Mouse (Mus musculus): Measurements from ENCODE around the gene Fam189a1. TPM values are rescaled to one million over a fixed set of nuclear protein-coding genes. Genes with fewer than 3 reads are reported as not detected.

Fam189a1 gene
- total and polyA plus RNA-seq, 3 experiments, result 0.10 TPM; not detected in 2

- TF ChIP-seq NELFE (IDR thresholded peaks at IDR 0.05; ENCODE audit: low read depth, low read length) (no peak), ETS1 (conservative IDR thresholded peaks at IDR 0.05; ENCODE audit: low read depth, low read length) (no peak), POLR2A (IDR thresholded peaks at IDR 0.05; ENCODE audit: low read depth, low read length) (no peak), CTCF (conservative IDR thresholded peaks at IDR 0.05 in 1 of 2, IDR thresholded peaks at IDR 0.05 in 1 of 2; ENCODE audit: low read depth in 2 of 2, low read length in 2 of 2) (no peak), IRF4 (IDR thresholded peaks at IDR 0.05; ENCODE audit: low read depth, low read length) (no peak), BHLHE40 (IDR thresholded peaks at IDR 0.05; ENCODE audit: low read depth, low read length) (no peak), PAX5 (IDR thresholded peaks at IDR 0.05; ENCODE audit: low read length) (no peak), KAT2A (IDR thresholded peaks at IDR 0.05; ENCODE audit: insufficient replicate concordance, low read length) (no peak), JUN (IDR thresholded peaks at IDR 0.05; ENCODE audit: insufficient read depth, low read depth, low read length) (no peak), ZMIZ1 (IDR thresholded peaks at IDR 0.05; ENCODE audit: low read depth, low read length) (no peak), E2F4 (IDR thresholded peaks at IDR 0.05; ENCODE audit: insufficient replicate concordance, low read depth, low read length) (no peak), CHD2 (IDR thresholded peaks at IDR 0.05; ENCODE audit: low read length) (no peak), MAZ (IDR thresholded peaks at IDR 0.05; ENCODE audit: low read depth, low read length) (no peak), GABPA (IDR thresholded peaks at IDR 0.05; ENCODE audit: insufficient replicate concordance, low read depth, low read length) (no peak)
- DNase-seq (ENCODE audit: extremely low read depth), result no peak
These were observed 427.6 kb downstream of the Fam189a1 start for GRCm38 (mm10) chr7:64728816-64729215.

DNA sequence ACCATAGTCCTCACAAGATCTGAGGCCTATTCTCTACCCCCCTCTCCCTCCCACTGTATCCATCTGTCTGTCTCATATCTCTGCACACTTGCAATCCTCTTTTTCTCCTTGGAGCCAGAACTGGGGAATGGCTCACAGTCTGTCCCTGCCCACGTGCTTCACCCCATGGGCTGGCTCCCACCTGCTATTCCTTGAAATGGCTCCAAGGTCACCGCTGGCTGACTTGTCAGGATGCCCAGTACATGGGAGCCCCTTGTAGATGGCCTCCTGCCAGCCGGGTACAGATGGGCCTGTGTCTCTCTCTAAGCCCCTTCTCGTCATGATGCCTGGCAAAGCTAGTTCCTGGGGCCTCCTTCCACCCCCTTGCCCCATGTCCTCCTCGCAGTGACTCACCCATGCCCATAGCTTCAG is 428.2 kb downstream of the Fam189a1 start:
- TF ChIP-seq CHD2 (IDR thresholded peaks at IDR 0.05; ENCODE audit: low read length) (no peak), EP300 (IDR thresholded peaks at IDR 0.05; ENCODE audit: low read length) (no peak), CTCF (conservative IDR thresholded peaks at IDR 0.05 in 1 of 2, IDR thresholded peaks at IDR 0.05 in 1 of 2; ENCODE audit: low read depth in 2 of 2, low read length in 2 of 2) (no peak), USF2 (conservative IDR thresholded peaks at IDR 0.05; ENCODE audit: low read depth, low read length) (no peak), GABPA (IDR thresholded peaks at IDR 0.05; ENCODE audit: insufficient replicate concordance, low read depth, low read length) (no peak), MXI1 (IDR thresholded peaks at IDR 0.05; ENCODE audit: low read depth, low read length) (no peak), ZMIZ1 (IDR thresholded peaks at IDR 0.05; ENCODE audit: low read depth, low read length) (no peak), MAFK (IDR thresholded peaks at IDR 0.05; ENCODE audit: insufficient replicate concordance, low read length) (no peak), MYC (IDR thresholded peaks at IDR 0.05; ENCODE audit: low read depth, low read length) (no peak), TCF12 (IDR thresholded peaks at IDR 0.05; ENCODE audit: low read depth, low read length) (no peak), BHLHE40 (IDR thresholded peaks at IDR 0.05; ENCODE audit: low read depth, low read length) (no peak), E2F4 (IDR thresholded peaks at IDR 0.05; ENCODE audit: insufficient replicate concordance, low read depth, low read length) (no peak), ZC3H11A (IDR thresholded peaks at IDR 0.05; ENCODE audit: low read depth, low read length) (no peak)
- dilution Hi-C loops (cut with MboI; ENCODE audit: extremely low pct_ligation_motif_present, extremely low pct_unique_long_range_greater_than_20kb, low sequenced_read_pairs), result no loop called here

More at GRCm38 (mm10) chr7:64728816-64729215, 427.6 kb downstream of the Fam189a1 start:
- Histone ChIP-seq H3K27ac (ENCODE audit: insufficient read depth, low read depth) (no peak overlapping the region), H3K79me2 (replicated peaks; ENCODE audit: control insufficient read depth, extremely low read depth, insufficient read depth, poor library complexity, severe bottlenecking) (no peaks in the 10 kb centered on the region), H3K4me1 (ENCODE audit: control insufficient read depth in 1 of 2, insufficient read depth in 2 of 2) (no peaks in the 10 kb centered on the region), H3K4me2 (ENCODE audit: insufficient read depth, low read depth, poor library complexity, severe bottlenecking) (no peak overlapping the region), H3K36me3 (replicated peaks in 1 of 2; ENCODE audit: control insufficient read depth in 1 of 2, insufficient read depth in 1 of 2, low read length in 1 of 2) (no peaks in the 10 kb centered on the region), H3K4me3 (replicated peaks in 1 of 3; ENCODE audit: low read depth in 2 of 3, low read length in 2 of 3, poor library complexity in 1 of 3) (no peak overlapping the region), H3K27me3 (replicated peaks) (peaks cover 37% of the 10 kb centered on the region), H3K9ac (ENCODE audit: insufficient read depth, low read depth) (no peak overlapping the region), H3K9me3 (replicated peaks; ENCODE audit: low read length) (no peaks in the 10 kb centered on the region)
- in situ Hi-C loops (cut with MboI; ENCODE audit: low pct_ligation_motif_present, low pct_unique_long_range_greater_than_20kb, low sequenced_read_pairs), result loop anchor here (10.0 to 25.0 kb wide), 4 partner anchors 167 to 992 kb away; partner anchors contain the start of gene Trpm1
- dilution Hi-C loops (cut with MboI; ENCODE audit: extremely low pct_ligation_motif_present, extremely low pct_unique_long_range_greater_than_20kb, low sequenced_read_pairs), result no loop called here

More for the DNA sequence above, 428.2 kb downstream of the Fam189a1 start:
- Histone ChIP-seq H3K27me3 (replicated peaks) (peaks cover 36% of the 10 kb centered on the region), H3K36me3 (replicated peaks in 1 of 2; ENCODE audit: control insufficient read depth in 1 of 2, insufficient read depth in 1 of 2, low read length in 1 of 2) (no peaks in the 10 kb centered on the region), H3K4me2 (ENCODE audit: insufficient read depth, low read depth, poor library complexity, severe bottlenecking) (no peak overlapping the region), H3K79me2 (replicated peaks; ENCODE audit: control insufficient read depth, extremely low read depth, insufficient read depth, poor library complexity, severe bottlenecking) (no peaks in the 10 kb centered on the region), H3K27ac (ENCODE audit: insufficient read depth, low read depth) (no peak overlapping the region), H3K4me3 (replicated peaks in 1 of 3; ENCODE audit: low read depth in 2 of 3, low read length in 2 of 3, poor library complexity in 1 of 3) (no peak overlapping the region), H3K9me3 (replicated peaks; ENCODE audit: low read length) (no peaks in the 10 kb centered on the region), H3K4me1 (ENCODE audit: control insufficient read depth in 1 of 2, insufficient read depth in 2 of 2) (no peaks in the 10 kb centered on the region), H3K9ac (ENCODE audit: insufficient read depth, low read depth) (no peak overlapping the region)
- no peak for DNase-seq (ENCODE audit: extremely low read depth)
- in situ Hi-C loops (cut with MboI; ENCODE audit: low pct_ligation_motif_present, low pct_unique_long_range_greater_than_20kb, low sequenced_read_pairs), result loop anchor here (10.0 to 25.0 kb wide), 4 partner anchors 166 to 991 kb away; partner anchors contain the start of gene Trpm1
